Mouse (Mus musculus) cerebral cortex, adult 2 months (tissue): ENCODE measurements around the gene Iyd.

Experiments used
- WGBS: fragments of 180-500 bp; shearing (Covaris S2); methylation state at CpG from one replicate; pipeline ENCODE4 v1.1.7; 2018; 5-methylcytosine and 5-hydroxymethylcytosine counted together

The Iyd gene

GRCm38 (mm10) chr10:3549384-3549783, 9.3 kb downstream of the Iyd start:
- WGBS = 89% methylated on average over 2 of the region's 2 CpGs

DNA sequence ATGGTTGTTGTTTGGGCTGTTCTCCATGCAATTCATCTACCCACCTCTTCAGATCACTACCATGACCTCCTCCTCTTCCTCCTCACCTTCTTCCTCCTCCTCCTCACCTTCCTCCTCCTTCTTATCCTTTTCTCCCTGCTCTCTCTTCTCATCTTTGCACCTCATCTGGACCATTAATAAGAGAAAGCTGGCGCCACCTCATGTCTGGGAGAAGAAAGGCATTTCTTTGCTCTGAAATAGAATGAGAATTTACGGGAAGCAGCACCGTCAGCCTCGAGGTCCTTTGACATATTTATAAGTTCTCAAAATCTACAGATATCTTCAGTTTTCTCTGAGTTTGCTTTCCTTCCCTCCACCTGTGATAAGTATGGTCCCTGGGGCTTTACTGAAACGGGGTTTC, 15.1 kb downstream of the Iyd start:
- 70% methylated on average over 5 of the region's 5 CpGs for WGBS

GRCm38 (mm10) chr10:3556538-3556937, 16.5 kb downstream of the Iyd start:
- WGBS = 71% methylated on average over 3 of the region's 3 CpGs

- WGBS = 93% methylated on average over 1 of the region's 1 CpGs
These were observed 19.1 kb downstream of the Iyd start for GRCm38 (mm10) chr10:3559136-3559535.

DNA sequence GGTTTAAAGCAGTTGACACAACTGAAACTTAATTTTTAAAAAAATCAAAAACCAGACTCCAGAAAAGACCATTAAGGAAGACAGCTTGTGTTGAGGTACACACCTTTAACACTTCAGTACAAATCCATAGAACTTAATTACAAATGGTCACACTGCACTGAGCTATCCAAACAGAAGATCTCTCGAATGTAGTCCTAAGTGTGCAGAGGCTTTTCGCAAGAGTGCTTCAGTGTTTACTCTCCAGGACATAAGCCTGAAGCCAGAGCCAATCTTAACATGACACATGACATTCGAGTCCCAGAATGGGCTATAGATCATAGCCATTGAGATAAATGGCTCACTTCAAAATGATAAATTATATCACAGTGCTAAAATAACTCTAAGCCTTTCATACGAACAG, 25.1 kb downstream of the Iyd start:
- WGBS = 74% methylated on average over 4 of the region's 4 CpGs

- 70% methylated on average over 6 of the region's 6 CpGs for WGBS
These were observed 27.8 kb downstream of the Iyd start for GRCm38 (mm10) chr10:3567821-3568220.

GRCm38 (mm10) chr10:3572723-3573649, 32.9 kb downstream of the Iyd start:
- WGBS = 63% methylated on average over 10 of the region's 10 CpGs

DNA sequence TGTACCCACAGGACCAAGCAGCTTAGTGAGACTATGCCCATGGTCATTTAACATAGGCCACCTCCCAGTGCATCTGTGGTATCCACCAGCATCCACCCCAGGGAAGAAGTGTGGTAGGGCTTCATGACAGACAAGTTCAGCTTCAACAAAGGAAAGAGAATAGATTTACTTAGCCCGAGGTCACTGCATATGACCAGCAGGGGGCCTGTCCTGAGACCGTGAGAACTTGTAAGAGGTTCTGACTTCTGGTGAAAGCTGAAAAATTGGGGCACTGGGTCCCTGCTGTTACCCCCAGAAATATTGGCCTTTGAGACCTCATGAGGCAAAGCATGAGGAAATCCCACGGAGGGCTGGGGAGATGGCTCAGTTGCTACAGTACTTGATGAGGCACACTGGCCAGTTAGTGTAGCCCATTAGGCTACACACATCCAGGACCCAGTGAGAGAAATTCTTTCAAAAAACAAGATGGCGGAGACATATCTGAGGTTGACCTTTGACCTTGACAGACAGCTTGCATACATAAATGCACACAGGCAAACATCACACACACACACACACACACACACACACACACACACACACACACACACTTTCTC, 34.0 kb downstream of the Iyd start:
- WGBS = 64% methylated on average over 4 of the region's 4 CpGs

DNA sequence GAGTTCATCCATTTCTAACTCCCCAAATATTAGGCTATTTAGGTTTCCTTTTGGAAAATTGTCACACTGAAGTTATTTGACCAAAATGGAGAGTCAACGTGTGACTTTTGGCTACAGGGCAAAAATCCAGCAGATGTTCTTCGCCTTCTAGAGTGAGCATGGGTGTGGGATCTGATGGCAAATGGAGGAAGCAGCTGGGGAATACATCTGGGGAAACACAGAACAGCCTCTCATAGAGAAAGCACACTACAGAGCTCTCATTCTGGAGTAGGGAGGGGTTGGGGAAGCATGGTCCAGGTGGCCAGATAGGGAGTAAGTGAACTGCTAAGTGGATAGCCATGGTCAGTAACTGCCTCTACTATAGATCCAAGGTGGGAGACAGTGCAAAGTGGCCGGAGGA, 50.6 kb downstream of the Iyd start:
- 81% methylated on average over 3 of the region's 3 CpGs for WGBS

DNA sequence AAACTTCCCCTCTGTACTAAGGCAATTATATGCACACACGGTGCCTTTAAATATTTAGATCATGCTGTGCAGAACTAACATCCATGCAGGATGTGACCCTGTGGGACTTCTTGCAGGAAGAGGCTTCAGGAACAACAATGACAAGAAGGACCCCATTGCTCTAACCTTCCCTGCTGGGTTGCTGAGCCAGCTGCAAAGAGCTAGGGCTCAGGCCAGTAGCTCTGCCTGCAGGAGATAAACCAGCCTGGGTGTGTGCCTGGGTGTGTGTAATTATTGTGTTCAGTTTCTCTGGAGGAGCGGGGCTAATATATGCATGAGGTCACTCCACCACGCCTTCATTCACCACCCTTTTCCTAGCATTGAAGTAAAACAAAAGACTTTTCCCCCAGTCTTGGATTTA, 51.8 kb downstream of the Iyd start:
- WGBS = 56% methylated on average over 3 of the region's 3 CpGs

GRCm38 (mm10) chr10:3596697-3597096, 56.7 kb downstream of the Iyd start:
- WGBS = 82% methylated on average over 2 of the region's 2 CpGs

DNA sequence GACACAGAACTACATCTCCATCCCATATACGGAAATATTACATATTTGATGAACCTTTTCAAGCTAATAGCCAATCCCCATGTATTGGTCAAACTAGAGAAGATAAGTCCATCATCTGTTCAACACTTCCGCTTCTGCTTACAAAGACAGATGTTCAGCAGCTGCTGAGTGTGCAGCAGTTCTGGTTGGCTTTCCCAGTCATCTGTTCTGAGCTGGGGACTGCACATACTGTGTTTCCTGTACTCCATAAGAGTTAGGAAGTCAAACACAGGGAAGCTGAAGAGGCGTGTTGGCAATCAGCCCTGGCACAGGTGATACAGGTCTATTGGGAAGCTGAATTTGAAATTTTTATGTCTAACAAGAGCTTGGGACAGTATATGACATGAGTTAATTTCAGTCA, 57.7 kb downstream of the Iyd start:
- 93% methylated on average over 3 of the region's 3 CpGs for WGBS
